Mouse (Mus musculus) thymus, adult 2 months (tissue): Measurements from ENCODE around the gene Serpina12.

Experiments
- CTCF ChIP-seq: fragments of 200-500 bp; IDR thresholded peaks from 2 replicates; pipeline ENCODE4 v1.5.1; 2012; ENCODE audit warnings: mild to moderate bottlenecking, control low read depth, low read length, moderate library complexity, borderline replicate concordance; ENCODE audit not compliant: control insufficient read depth, poor library complexity, insufficient read depth; ENCODE audit errors: extremely low read depth
- POLR2A ChIP-seq: fragments of 200-500 bp; IDR thresholded peaks from 2 replicates; pipeline ENCODE4 v1.6.1; 2012; ENCODE audit warnings: mild to moderate bottlenecking, low read length, control low read depth, moderate library complexity; ENCODE audit not compliant: control insufficient read depth, poor library complexity, insufficient read depth; ENCODE audit errors: extremely low read depth

GRCm38 (mm10) chr12:104067549-104067948, 23.3 kb upstream of the Serpina12 start:
- no peak for TF ChIP-seq POLR2A
- TF ChIP-seq CTCF: no peak
